ENCODE assay signal across 19 mouse cellular contexts in genomic region chr2:170494784-170495710, GRCm38 (mm10). TPM values are rescaled to one million over a fixed set of nuclear protein-coding genes. Genes with fewer than 3 reads are reported as not detected.
DNase-seq lines count a peak whose midpoint lies in the region; ATAC-seq and TF ChIP-seq lines count a peak whose summit lies in the region.
"Had no signal": no experiment of that assay in that cellular context is flagged by ENCODE, and none has a peak within 500 bp of the region (broad histone marks: within the 10 kb centered on the region; RNA-seq: fewer than 3 reads in every experiment).

No protein-coding gene starts in this region.

- TF ChIP-seq CTCF in liver, postnatal 0 days (IDR thresholded peaks at IDR 0.05; ENCODE audit: low read depth), result no peak

- no peak for ATAC-seq in forebrain, embryonic 16.5 days
- ATAC-seq in liver, embryonic 12.5 days, result no peak
- ATAC-seq in liver, postnatal 0 days, result no peak
- no peak for ATAC-seq in forebrain, embryonic 14.5 days
- ATAC-seq in neural tube, embryonic 11.5 days (ENCODE audit: insufficient read depth, low FRiP score, low TSS enrichment), result no peak
- ATAC-seq: intestine, postnatal 0 days had no signal

- peaks cover 34% of the 10 kb centered on the region for H3K4me1 ChIP-seq in forebrain, embryonic 10.5 days
- peaks cover 21% of the 10 kb centered on the region for H3K4me1 ChIP-seq in forebrain, embryonic 16.5 days (replicated peaks; ENCODE audit: control insufficient read depth, insufficient read depth, low read length)
- peaks cover 6% of the 10 kb centered on the region; the same call in 1 of the 2 replicates for H3K4me1 ChIP-seq in liver, embryonic 12.5 days
- 0 out of 2 replicates have a peak, but pooled peaks cover 4% of the 10 kb centered on the region for H3K4me1 ChIP-seq in liver, postnatal 0 days (ENCODE audit: insufficient read depth)
- peaks cover 10% of the 10 kb centered on the region; the same call in 1 of the 2 replicates for H3K4me1 ChIP-seq in forebrain, embryonic 14.5 days (ENCODE audit: control insufficient read depth, insufficient read depth, low read length)
- no peaks in the 10 kb centered on the region for H3K4me1 ChIP-seq in neural tube, embryonic 11.5 days (ENCODE audit: control insufficient read depth, insufficient read depth, low read length)

- 7% methylated on average over 31 of the region's 31 CpGs for WGBS in forebrain, embryonic 10.5 days
- 7% methylated on average over 31 of the region's 31 CpGs for WGBS in forebrain, embryonic 16.5 days
- WGBS in liver, embryonic 12.5 days (ENCODE audit: insufficient replicate concordance), result 7% methylated on average over 31 of the region's 31 CpGs
- WGBS in liver, postnatal 0 days (ENCODE audit: insufficient replicate concordance), result 8% methylated on average over 31 of the region's 31 CpGs
- WGBS in forebrain, embryonic 14.5 days, result 8% methylated on average over 31 of the region's 31 CpGs
- 5% methylated on average over 31 of the region's 31 CpGs for WGBS in neural tube, embryonic 11.5 days

- DNase-seq in forebrain, embryonic 10.5 days (ENCODE audit: extremely low spot score, low spot score), result peak; percentile 33
- DNase-seq in liver, postnatal 0 days, result no peak
- no peak for DNase-seq in forebrain, embryonic 14.5 days (ENCODE audit: low spot score)
- DNase-seq in neural tube, embryonic 11.5 days (ENCODE audit: low spot score), result peak; percentile 56
- DNase-seq in left cerebral cortex, postnatal 14 days (ENCODE audit: low spot score in 2 of 2), result no peak
- no peak for DNase-seq in ovary, postnatal 14 days (ENCODE audit: low spot score)
- DNase-seq: cerebellum, adult 18-20 months; heart, adult 11 months; left cerebral cortex, postnatal 4 days; right cerebral cortex, postnatal 14 days had no signal

- peaks cover 96% of the 10 kb centered on the region for H3K27me3 ChIP-seq in forebrain, embryonic 10.5 days (ENCODE audit: poor library complexity, severe bottlenecking)
- H3K27me3 ChIP-seq in forebrain, embryonic 16.5 days (replicated peaks; ENCODE audit: control insufficient read depth, insufficient read depth, low read length), result peaks cover 40% of the 10 kb centered on the region
- peaks cover 79% of the 10 kb centered on the region for H3K27me3 ChIP-seq in liver, embryonic 12.5 days (replicated peaks)
- peaks cover 50% of the 10 kb centered on the region for H3K27me3 ChIP-seq in liver, postnatal 0 days (ENCODE audit: insufficient read depth, low read length)
- peaks cover 41% of the 10 kb centered on the region for H3K27me3 ChIP-seq in forebrain, embryonic 14.5 days (replicated peaks; ENCODE audit: control insufficient read depth, insufficient read depth, low read length)
- H3K27me3 ChIP-seq in neural tube, embryonic 11.5 days (ENCODE audit: control insufficient read depth, insufficient read depth, low read length), result peaks cover 52% of the 10 kb centered on the region

- no peaks in the 10 kb centered on the region for H3K9me3 ChIP-seq in forebrain, embryonic 10.5 days
- no peaks in the 10 kb centered on the region for H3K9me3 ChIP-seq in forebrain, embryonic 16.5 days (ENCODE audit: control insufficient read depth, low read length)
- H3K9me3 ChIP-seq in liver, embryonic 12.5 days (replicated peaks), result no peaks in the 10 kb centered on the region
- H3K9me3 ChIP-seq in liver, postnatal 0 days (ENCODE audit: low read length), result no peaks in the 10 kb centered on the region
- no peaks in the 10 kb centered on the region for H3K9me3 ChIP-seq in forebrain, embryonic 14.5 days (replicated peaks; ENCODE audit: control insufficient read depth, low read length)
- no peaks in the 10 kb centered on the region for H3K9me3 ChIP-seq in neural tube, embryonic 11.5 days (ENCODE audit: control insufficient read depth, low read length)
- H3K9me3 ChIP-seq: embryonic facial prominence, embryonic 12.5 days; lung, embryonic 15.5 days; megakaryocyte, embryonic 14.5 days had no signal

- no peaks in the 10 kb centered on the region for H3K36me3 ChIP-seq in forebrain, embryonic 10.5 days (replicated peaks)
- no peaks in the 10 kb centered on the region for H3K36me3 ChIP-seq in forebrain, embryonic 16.5 days (ENCODE audit: control insufficient read depth, insufficient read depth)
- H3K36me3 ChIP-seq in liver, embryonic 12.5 days, result no peaks in the 10 kb centered on the region
- no peaks in the 10 kb centered on the region for H3K36me3 ChIP-seq in liver, postnatal 0 days (replicated peaks; ENCODE audit: insufficient read depth, low read length)
- H3K36me3 ChIP-seq in forebrain, embryonic 14.5 days (ENCODE audit: control insufficient read depth, insufficient read depth, low read length), result no peaks in the 10 kb centered on the region
- no peaks in the 10 kb centered on the region for H3K36me3 ChIP-seq in neural tube, embryonic 11.5 days (ENCODE audit: control insufficient read depth, insufficient read depth, low read length)
- H3K36me3 ChIP-seq: embryonic facial prominence, embryonic 12.5 days; G1E; lung, embryonic 15.5 days had no signal

- H3K27ac ChIP-seq in forebrain, embryonic 10.5 days, result no peak overlapping the region
- no peak overlapping the region for H3K27ac ChIP-seq in forebrain, embryonic 16.5 days (ENCODE audit: low read length)
- no peak overlapping the region for H3K27ac ChIP-seq in liver, embryonic 12.5 days
- no peak overlapping the region for H3K27ac ChIP-seq in liver, postnatal 0 days (ENCODE audit: low read depth)
- H3K27ac ChIP-seq in forebrain, embryonic 14.5 days (ENCODE audit: low read depth, low read length), result no peak overlapping the region
- H3K27ac ChIP-seq in neural tube, embryonic 11.5 days (ENCODE audit: low read depth, low read length), result no peak overlapping the region
- H3K27ac ChIP-seq: embryonic facial prominence, embryonic 12.5 days; lung, embryonic 15.5 days had no signal

- intact Hi-C loops in left cerebral cortex, postnatal 14 days (cut with DNase I), result no loop called here

- H3K9ac ChIP-seq in forebrain, embryonic 16.5 days (replicated peaks; ENCODE audit: low read depth, low read length), result no peak overlapping the region
- no peak overlapping the region for H3K9ac ChIP-seq in liver, embryonic 12.5 days
- no peak overlapping the region for H3K9ac ChIP-seq in liver, postnatal 0 days (replicated peaks)
- no peak overlapping the region for H3K9ac ChIP-seq in forebrain, embryonic 14.5 days (ENCODE audit: low read length)
- no peak overlapping the region for H3K9ac ChIP-seq in neural tube, embryonic 11.5 days (ENCODE audit: low read length)
- H3K9ac ChIP-seq: embryonic facial prominence, embryonic 12.5 days; lung, embryonic 15.5 days had no signal

- no peak for TF ChIP-seq EP300 in liver, postnatal 0 days (IDR thresholded peaks at IDR 0.05; ENCODE audit: low read depth)

- peak overlapping the region; percentile 29; the same call in 1 of the 2 replicates for H3K4me3 ChIP-seq in forebrain, embryonic 10.5 days
- no peak overlapping the region for H3K4me3 ChIP-seq in forebrain, embryonic 16.5 days (replicated peaks; ENCODE audit: low read length)
- H3K4me3 ChIP-seq in liver, embryonic 12.5 days, result no peak overlapping the region; the same call in 1 of the 2 replicates
- H3K4me3 ChIP-seq in liver, postnatal 0 days (ENCODE audit: low read depth, low read length), result no peak overlapping the region
- H3K4me3 ChIP-seq in forebrain, embryonic 14.5 days (ENCODE audit: low read depth, low read length), result no peak overlapping the region
- H3K4me3 ChIP-seq in neural tube, embryonic 11.5 days (ENCODE audit: low read depth, low read length), result 0 out of 2 replicates have a peak overlapping the region, but pooled peaks have one; percentile 8
- H3K4me3 ChIP-seq: embryonic facial prominence, embryonic 12.5 days; lung, embryonic 15.5 days; megakaryocyte, embryonic 14.5 days had no signal

- H3K4me2 ChIP-seq in forebrain, embryonic 16.5 days (ENCODE audit: low read length), result no peak overlapping the region
- 0 out of 2 replicates have a peak overlapping the region, but pooled peaks have one; percentile 14 for H3K4me2 ChIP-seq in liver, embryonic 12.5 days
- no peak overlapping the region for H3K4me2 ChIP-seq in liver, postnatal 0 days (ENCODE audit: low read depth, low read length)
- H3K4me2 ChIP-seq in forebrain, embryonic 14.5 days (ENCODE audit: low read length), result peak overlapping the region; percentile 1; the same call in 1 of the 2 replicates
- no peak overlapping the region for H3K4me2 ChIP-seq in neural tube, embryonic 11.5 days (ENCODE audit: low read depth)
- H3K4me2 ChIP-seq: lung, embryonic 15.5 days had no signal

RNA-seq across cellular contexts. Expression of gene Pfdn4, which starts 1.2 kb away (rescaled TPM):
- polyA plus RNA-seq in forebrain, embryonic 10.5 days (2016; fragmentation: Nextera tagmentation; extraction: Ambion mirVana), result 94.0 and 98.9 TPM in 2 replicates
- 116 and 120 TPM in 2 replicates for polyA plus RNA-seq in forebrain, embryonic 16.5 days (2015; fragmentation: Nextera tagmentation; extraction: Ambion mirVana)
- 58.5 and 63.7 TPM in 2 replicates for polyA plus RNA-seq in liver, embryonic 12.5 days (2016; fragmentation: Nextera tagmentation; extraction: Ambion mirVana)
- 29.8 and 33.9 TPM in 2 replicates for polyA plus RNA-seq in liver, postnatal 0 days (2015; fragmentation: Nextera tagmentation; extraction: Ambion mirVana)
- polyA plus RNA-seq in forebrain, embryonic 14.5 days (2014; fragmentation: Nextera tagmentation; extraction: Ambion mirVana), result 128 and 139 TPM in 2 replicates
- polyA plus RNA-seq in neural tube, embryonic 11.5 days (2014; fragmentation: Nextera tagmentation; extraction: Ambion mirVana), result 124 and 128 TPM in 2 replicates
- total RNA-seq in left cerebral cortex, postnatal 14 days (2021), result 10 to 100 TPM; 29.6 to 34.2 TPM

RNA-seq across cellular contexts. Expression of gene Cyp24a1, which starts 1.9 kb away (rescaled TPM):
- polyA plus RNA-seq in forebrain, embryonic 10.5 days (2016; fragmentation: Nextera tagmentation; extraction: Ambion mirVana), result 0.05 TPM in 1 of 2 replicates, not detected in the other
- polyA plus RNA-seq in forebrain, embryonic 16.5 days (2015; fragmentation: Nextera tagmentation; extraction: Ambion mirVana), result 0.11 TPM in 1 of 2 replicates, not detected in the other
- not detected in 2 replicates for polyA plus RNA-seq in liver, embryonic 12.5 days (2016; fragmentation: Nextera tagmentation; extraction: Ambion mirVana)
- not detected in 2 replicates for polyA plus RNA-seq in liver, postnatal 0 days (2015; fragmentation: Nextera tagmentation; extraction: Ambion mirVana)
- not detected in 2 replicates for polyA plus RNA-seq in forebrain, embryonic 14.5 days (2014; fragmentation: Nextera tagmentation; extraction: Ambion mirVana)
- not detected in 2 replicates for polyA plus RNA-seq in neural tube, embryonic 11.5 days (2014; fragmentation: Nextera tagmentation; extraction: Ambion mirVana)
- not detected for total RNA-seq in left cerebral cortex, postnatal 14 days (2021)
- total RNA-seq: G1E; left cerebral cortex, postnatal 4 days; neutrophil, adult 5-6 weeks had no signal
- polyA plus RNA-seq: embryonic facial prominence, embryonic 12.5 days; G1E; heart, embryonic 16.5 days; intestine, postnatal 0 days; lung, embryonic 15.5 days had no signal

Comparison
In these comparisons a context has a peak if more than half of its experiments do, and no peak if none do; other contexts are left out.
1. DNase-seq: peak in forebrain, embryonic 10.5 days (single experiment) and neural tube, embryonic 11.5 days (single experiment); none in liver, postnatal 0 days (single experiment), forebrain, embryonic 14.5 days (single experiment), left cerebral cortex, postnatal 14 days (0 of 2) and ovary, postnatal 14 days (single experiment).
2. H3K4me3 ChIP-seq: peak in forebrain, embryonic 10.5 days (single experiment) and neural tube, embryonic 11.5 days (single experiment); none in forebrain, embryonic 16.5 days (single experiment), liver, embryonic 12.5 days (single experiment), liver, postnatal 0 days (single experiment) and forebrain, embryonic 14.5 days (single experiment).
3. H3K4me2 ChIP-seq: peak in liver, embryonic 12.5 days (single experiment) and forebrain, embryonic 14.5 days (single experiment); none in forebrain, embryonic 16.5 days (single experiment), liver, postnatal 0 days (single experiment) and neural tube, embryonic 11.5 days (single experiment).